Mouse (Mus musculus) brain, embryonic 14.5 days (tissue): ENCODE data around the gene Abcb5. TPM values are rescaled to one million over a fixed set of nuclear protein-coding genes. Genes with fewer than 3 reads are reported as not detected.
"Not testable (repeated sequence)": the region's sequence is repeated elsewhere in the genome, so short reads cannot be mapped to it uniquely, and the experiment has no call there.

Experiments
- DNase-seq: peaks from one replicate; pipeline ENCODE4 v3.0.0-alpha.2; 2011; ENCODE audit warnings: low read depth
- CTCF ChIP-seq: fragments of 200-500 bp; IDR thresholded peaks from 2 replicates; pipeline ENCODE4 v1.5.1; 2012; ENCODE audit warnings: inconsistent platforms, mild to moderate bottlenecking, moderate library complexity, borderline replicate concordance; ENCODE audit not compliant: insufficient read depth, insufficient read length; ENCODE audit errors: extremely low read depth
- POLR2A ChIP-seq: fragments of 200-500 bp; IDR thresholded peaks from 2 replicates; pipeline ENCODE4 v1.6.1; 2012; ENCODE audit warnings: mild to moderate bottlenecking, inconsistent platforms, borderline replicate concordance; ENCODE audit not compliant: poor library complexity, insufficient read depth, insufficient read length, severe bottlenecking; ENCODE audit errors: extremely low read depth
- polyA plus RNA-seq: library from polyadenylated mRNA; depleted of rRNA; stranded (reverse); fragments of >200 nt; gene quantifications from 2 replicates; pipeline ENCODE4 v1.2.3, GENCODE M21; 2012; rRNA removed

Abcb5 gene
- polyA plus RNA-seq = not detected in 2 replicates

GRCm38 (mm10) chr12:118966321-118966720, at the start of gene Abcb5:
Gene Abcb5 (minus strand): TSS chr12:118966421.
- no peak for DNase-seq
- no peak for TF ChIP-seq CTCF
- TF ChIP-seq POLR2A = no peak

GRCm38 (mm10) chr12:118999230-118999629, 33.0 kb upstream of the Abcb5 start:
- no peak for DNase-seq

GRCm38 (mm10) chr12:118994328-118995166, 28.3 kb upstream of the Abcb5 start:
- peak; percentile 42 for DNase-seq
- TF ChIP-seq CTCF = no peak
- TF ChIP-seq POLR2A = no peak

More at GRCm38 (mm10) chr12:118999230-118999629, 33.0 kb upstream of the Abcb5 start:
- TF ChIP-seq POLR2A = no peak
- no peak for TF ChIP-seq CTCF

GRCm38 (mm10) chr12:118984852-118985251, 18.6 kb upstream of the Abcb5 start:
- no peak for DNase-seq
- no peak for TF ChIP-seq CTCF
- TF ChIP-seq POLR2A = no peak

- TF ChIP-seq POLR2A (no peak), CTCF (peak; percentile 42; the same call in 1 of the 2 replicates)
- peak; percentile 91 for DNase-seq
These were observed 35.6 kb downstream of the Abcb5 start for GRCm38 (mm10) chr12:118930386-118931318.

GRCm38 (mm10) chr12:118926813-118927281, 39.4 kb downstream of the Abcb5 start:
- TF ChIP-seq CTCF = peak; percentile 64; the same call in 1 of the 2 replicates
- TF ChIP-seq POLR2A = no peak
- peak; percentile 86 for DNase-seq

GRCm38 (mm10) chr12:118923874-118924273, 42.3 kb downstream of the Abcb5 start:
- not testable (repeated sequence) for DNase-seq

- no peak for DNase-seq
- TF ChIP-seq POLR2A (no peak), CTCF (no peak)
These were observed 48.5 kb downstream of the Abcb5 start for GRCm38 (mm10) chr12:118917771-118918170.

- no peak for DNase-seq
- TF ChIP-seq CTCF (no peak), POLR2A (no peak)
These were observed 55.9 kb downstream of the Abcb5 start for GRCm38 (mm10) chr12:118910360-118910759.

GRCm38 (mm10) chr12:118902249-118902648, 64.0 kb downstream of the Abcb5 start:
- no peak for DNase-seq
- no peak for TF ChIP-seq POLR2A
- no peak for TF ChIP-seq CTCF

GRCm38 (mm10) chr12:118887964-118888363, 78.3 kb downstream of the Abcb5 start:
- DNase-seq = no peak
- no peak for TF ChIP-seq POLR2A
- no peak for TF ChIP-seq CTCF
